Mouse (Mus musculus) C2C12 (cell line): ENCODE measurements around the gene Wdr19. TPM values are rescaled to one million over a fixed set of nuclear protein-coding genes. Genes with fewer than 3 reads are reported as not detected.

Source experiments
- H3K27me3 ChIP-seq: one replicate; pipeline ENCODE4 v1.6.1; 2011; ENCODE audit not compliant: control insufficient read depth, insufficient read depth, insufficient read length
- H3K36me3 ChIP-seq: one replicate; pipeline ENCODE4 v1.6.1; 2011; ENCODE audit not compliant: control insufficient read depth, insufficient read depth
- H3K4me3 ChIP-seq: one replicate; pipeline ENCODE4 v1.5.1; 2011; ENCODE audit warnings: mild to moderate bottlenecking, control low read depth; ENCODE audit not compliant: poor library complexity, insufficient read depth, severe bottlenecking
- H3K79me2 ChIP-seq: one replicate; pipeline ENCODE4 v1.6.1; 2011; ENCODE audit not compliant: control insufficient read depth, insufficient read depth
- H3K79me3 ChIP-seq: one replicate; pipeline ENCODE4 v1.6.1; 2011; ENCODE audit warnings: low read depth, control low read depth
- H3ac ChIP-seq: one replicate; pipeline ENCODE3; 2011; ENCODE audit warnings: low read depth; ENCODE audit not compliant: control insufficient read depth, insufficient read length
- CEBPB ChIP-seq: IDR thresholded peaks from one replicate; pipeline ENCODE4 v1.6.1; 2011; ENCODE audit warnings: low read depth, mild to moderate bottlenecking, control low read depth, moderate library complexity
- CTCF ChIP-seq: IDR thresholded peaks from one replicate; pipeline ENCODE4 v1.5.1; 2011; ENCODE audit not compliant: control insufficient read depth, insufficient read depth, insufficient read length
- FOSL1 ChIP-seq: IDR thresholded peaks from one replicate; pipeline ENCODE4 v1.8.0; 2011; ENCODE audit warnings: mild to moderate bottlenecking, low read length; ENCODE audit not compliant: poor library complexity, insufficient read depth, severe bottlenecking
- MAX ChIP-seq: IDR thresholded peaks from one replicate; pipeline ENCODE4 v1.6.1; 2011; ENCODE audit warnings: mild to moderate bottlenecking, control low read depth
- MYOD1 ChIP-seq: IDR thresholded peaks from one replicate; pipeline ENCODE4 v1.6.1; 2011; ENCODE audit warnings: low read depth; ENCODE audit not compliant: control insufficient read depth, insufficient read length
- MYOG ChIP-seq: IDR thresholded peaks from one replicate; pipeline ENCODE4 v1.6.1; 2011; ENCODE audit not compliant: control insufficient read depth, insufficient read length; ENCODE audit errors: extremely low read depth
- USF1 ChIP-seq: IDR thresholded peaks from one replicate; pipeline ENCODE4 v1.6.1; 2011; ENCODE audit warnings: low read depth, mild to moderate bottlenecking, control low read depth, moderate library complexity
- polyA plus RNA-seq: library from polyadenylated mRNA; unstranded; fragments of >200 nt; fragmentation: generic; extraction: Trizol; gene quantifications from one replicate; pipeline ENCODE4 v1.2.1, GENCODE M21; 2012; ENCODE audit warnings: missing spikeins

Gene Wdr19
- polyA plus RNA-seq, 1 experiment, result 2.9 TPM

- Histone ChIP-seq H3K79me3 (no peaks in the 10 kb centered on the region), H3ac (no peak overlapping the region), H3K36me3 (no peaks in the 10 kb centered on the region), H3K27me3 (no peaks in the 10 kb centered on the region), H3K79me2 (no peaks in the 10 kb centered on the region), H3K4me3 (no peak overlapping the region)
- TF ChIP-seq FOSL1, result no peak
- TF ChIP-seq CTCF, result no peak
Measured at GRCm38 (mm10) chr5:65181160-65181793, 18.2 kb upstream of the Wdr19 start.

- Histone ChIP-seq H3K36me3 (no peaks in the 10 kb centered on the region), H3ac (no peak overlapping the region), H3K4me3 (no peak overlapping the region), H3K79me3 (no peaks in the 10 kb centered on the region), H3K79me2 (no peaks in the 10 kb centered on the region), H3K27me3 (no peaks in the 10 kb centered on the region)
- TF ChIP-seq FOSL1, result no peak
- TF ChIP-seq MAX, result no peak
Measured at GRCm38 (mm10) chr5:65181794-65182169, 17.7 kb upstream of the Wdr19 start.

GRCm38 (mm10) chr5:65182268-65182667 lies 17.2 kb upstream of the Wdr19 start:
- H3K79me3 ChIP-seq, result no peaks in the 10 kb centered on the region

GRCm38 (mm10) chr5:65191601-65192000 lies 7.9 kb upstream of the Wdr19 start:
- Histone ChIP-seq H3K27me3 (no peaks in the 10 kb centered on the region), H3K36me3 (no peaks in the 10 kb centered on the region), H3K4me3 (no peak overlapping the region), H3ac (no peak overlapping the region), H3K79me2 (no peaks in the 10 kb centered on the region), H3K79me3 (no peaks in the 10 kb centered on the region)
- TF ChIP-seq USF1, result no peak
- no peak for TF ChIP-seq CTCF
- no peak for TF ChIP-seq CEBPB
- no peak for TF ChIP-seq MYOG
- TF ChIP-seq FOSL1, result no peak
- no peak for TF ChIP-seq MYOD1
- no peak for TF ChIP-seq MAX

More at GRCm38 (mm10) chr5:65182268-65182667, 17.2 kb upstream of the Wdr19 start:
- Histone ChIP-seq H3K36me3 (no peaks in the 10 kb centered on the region), H3K4me3 (no peak overlapping the region), H3K79me2 (no peaks in the 10 kb centered on the region), H3K27me3 (no peaks in the 10 kb centered on the region), H3ac (no peak overlapping the region)
- TF ChIP-seq CEBPB (no peak), FOSL1 (no peak), MAX (no peak), USF1 (no peak), MYOD1 (no peak), CTCF (no peak), MYOG (no peak)

GRCm38 (mm10) chr5:65194441-65194840 lies 5.1 kb upstream of the Wdr19 start:
- no peaks in the 10 kb centered on the region for H3K36me3 ChIP-seq
- H3K27me3 ChIP-seq, result no peaks in the 10 kb centered on the region
- H3K79me2 ChIP-seq, result no peaks in the 10 kb centered on the region
- H3K4me3 ChIP-seq, result no peak overlapping the region
- no peaks in the 10 kb centered on the region for H3K79me3 ChIP-seq
- TF ChIP-seq CEBPB, result peak; percentile 47
- TF ChIP-seq MYOD1, result peak; percentile 79
- TF ChIP-seq MAX, result no peak
- peak; percentile 89 for TF ChIP-seq FOSL1
- H3ac ChIP-seq, result no peak overlapping the region

GRCm38 (mm10) chr5:65204726-65205125 lies 5.2 kb downstream of the Wdr19 start:
- Histone ChIP-seq H3ac (no peak overlapping the region), H3K27me3 (no peaks in the 10 kb centered on the region), H3K4me3 (no peak overlapping the region), H3K79me2 (no peaks in the 10 kb centered on the region), H3K36me3 (no peaks in the 10 kb centered on the region), H3K79me3 (no peaks in the 10 kb centered on the region)
- TF ChIP-seq FOSL1, result no peak
- no peak for TF ChIP-seq CEBPB
- no peak for TF ChIP-seq USF1
- TF ChIP-seq CTCF, result no peak
- TF ChIP-seq MAX, result no peak
- TF ChIP-seq MYOD1, result no peak
- no peak for TF ChIP-seq MYOG
